28 mouse cellular contexts compared by ENCODE assay signal in genomic region chr4:106250048-106250447, GRCm38 (mm10).
A peak's percentile ranks its signal among the peaks of the same experiment; 100 is the strongest.
DNase-seq lines count a peak whose midpoint lies in the region; ATAC-seq lines count a peak whose summit lies in the region.
"Had no signal": no experiment of that assay in that cellular context is flagged by ENCODE, and none has a peak within 500 bp of the region (broad histone marks: within the 10 kb centered on the region; RNA-seq: fewer than 3 reads in every experiment).

No protein-coding gene starts in this region.

- peak overlapping the region; percentile 19; the same call in 1 of the 2 replicates for H3K4me2 ChIP-seq in liver, embryonic 12.5 days
- peak overlapping the region; percentile 14 for H3K4me2 ChIP-seq in liver, embryonic 15.5 days
- H3K4me2 ChIP-seq in kidney, embryonic 14.5 days (replicated peaks; ENCODE audit: low read depth, low read length), result no peak overlapping the region
- H3K4me2 ChIP-seq: embryonic facial prominence, embryonic 13.5 days; forebrain, embryonic 12.5 days; forebrain, embryonic 15.5 days; heart, embryonic 13.5 days; hindbrain, embryonic 14.5 days had no signal

- H3K27ac ChIP-seq in liver, embryonic 12.5 days, result peak overlapping the region; percentile 99
- peak overlapping the region; percentile 99 for H3K27ac ChIP-seq in liver, embryonic 15.5 days (replicated peaks)
- H3K27ac ChIP-seq in kidney, embryonic 14.5 days (ENCODE audit: low read depth, low read length), result no peak overlapping the region
- H3K27ac ChIP-seq: embryonic facial prominence, embryonic 10.5 days; embryonic facial prominence, embryonic 13.5 days; forebrain, embryonic 12.5 days; forebrain, embryonic 15.5 days; heart, adult 2 months; heart, embryonic 10.5 days; heart, embryonic 13.5 days; hindbrain, embryonic 14.5 days; hindbrain, postnatal 0 days had no signal

- H3K27me3 ChIP-seq in liver, embryonic 12.5 days (replicated peaks), result no peaks in the 10 kb centered on the region
- no peaks in the 10 kb centered on the region for H3K27me3 ChIP-seq in liver, embryonic 15.5 days
- no peaks in the 10 kb centered on the region for H3K27me3 ChIP-seq in kidney, embryonic 14.5 days (ENCODE audit: control insufficient read depth, insufficient read depth, low read length)
- H3K27me3 ChIP-seq: embryonic facial prominence, embryonic 13.5 days; forebrain, embryonic 12.5 days; forebrain, embryonic 15.5 days; heart, embryonic 13.5 days had no signal

- no peak for ATAC-seq in liver, embryonic 12.5 days
- no peak for ATAC-seq in liver, embryonic 15.5 days (ENCODE audit: insufficient read depth)
- 0 out of 2 replicates have a peak, but pooled peaks have one; percentile 9 for ATAC-seq in megakaryocyte progenitor cell, adult 5-6 weeks (replicated peaks; ENCODE audit: poor library complexity)
- ATAC-seq in kidney, embryonic 14.5 days (ENCODE audit: low FRiP score, low TSS enrichment), result no peak
- ATAC-seq: activated CD4-positive, CD25-positive, alpha-beta regulatory T cell, adult 4 months; CD4-positive, CD25-positive, alpha-beta regulatory T cell, adult 4 months; forebrain, embryonic 15.5 days; hindbrain, postnatal 0 days had no signal

- H3K4me1 ChIP-seq in liver, embryonic 12.5 days, result peaks cover 57% of the 10 kb centered on the region
- H3K4me1 ChIP-seq in liver, embryonic 15.5 days (replicated peaks), result peaks cover 59% of the 10 kb centered on the region
- H3K4me1 ChIP-seq in kidney, embryonic 14.5 days (ENCODE audit: control insufficient read depth, insufficient read depth, low read length), result 0 out of 2 replicates have a peak, but pooled peaks cover 3% of the 10 kb centered on the region
- H3K4me1 ChIP-seq: embryonic facial prominence, embryonic 10.5 days; embryonic facial prominence, embryonic 13.5 days; forebrain, embryonic 12.5 days; forebrain, embryonic 15.5 days had no signal

- no peaks in the 10 kb centered on the region for H3K36me3 ChIP-seq in liver, embryonic 12.5 days
- H3K36me3 ChIP-seq in liver, embryonic 15.5 days (replicated peaks), result no peaks in the 10 kb centered on the region
- H3K36me3 ChIP-seq in kidney, embryonic 14.5 days (ENCODE audit: control insufficient read depth, insufficient read depth, low read length), result no peaks in the 10 kb centered on the region
- H3K36me3 ChIP-seq: embryonic facial prominence, embryonic 10.5 days; embryonic facial prominence, embryonic 13.5 days; forebrain, embryonic 12.5 days; forebrain, embryonic 15.5 days; heart, embryonic 10.5 days; heart, embryonic 13.5 days had no signal

- H3K9me3 ChIP-seq in liver, embryonic 12.5 days (replicated peaks), result peaks cover 5% of the 10 kb centered on the region; the same call in 1 of the 2 replicates
- H3K9me3 ChIP-seq in liver, embryonic 15.5 days (replicated peaks), result 0 out of 2 replicates have a peak, but pooled peaks cover 5% of the 10 kb centered on the region
- H3K9me3 ChIP-seq in kidney, embryonic 14.5 days (ENCODE audit: control insufficient read depth, low read length), result no peaks in the 10 kb centered on the region
- H3K9me3 ChIP-seq: embryonic facial prominence, embryonic 10.5 days; embryonic facial prominence, embryonic 13.5 days; forebrain, embryonic 12.5 days; forebrain, embryonic 15.5 days; heart, embryonic 10.5 days; heart, embryonic 13.5 days had no signal

- H3K9ac ChIP-seq in liver, embryonic 12.5 days, result no peak overlapping the region
- no peak overlapping the region for H3K9ac ChIP-seq in liver, embryonic 15.5 days
- no peak overlapping the region for H3K9ac ChIP-seq in kidney, embryonic 14.5 days (ENCODE audit: low read depth, low read length)
- H3K9ac ChIP-seq: embryonic facial prominence, embryonic 13.5 days; forebrain, embryonic 12.5 days; forebrain, embryonic 15.5 days; heart, embryonic 13.5 days; hindbrain, embryonic 14.5 days had no signal

- DNase-seq in 416B (ENCODE audit: low read depth), result peak; percentile 17
- DNase-seq in urinary bladder, postnatal 36 days (ENCODE audit: low spot score in 2 of 2), result no peak
- no peak for DNase-seq in cerebellum, adult 8-10 months
- DNase-seq: adrenal gland, postnatal 10 days; adrenal gland, postnatal 36 days; cerebellum, adult 18-20 months; cerebellum, postnatal 10 days; cerebellum, postnatal 36 days; embryo, embryonic 11 days; gastrocnemius, postnatal 10 days; gastrocnemius, postnatal 36 days; heart, adult 2 months; heart, postnatal 14 days; heart, postnatal 4 days had no signal

- 57% methylated on average over 2 of the region's 2 CpGs for WGBS in liver, embryonic 12.5 days (ENCODE audit: insufficient replicate concordance)
- WGBS in liver, embryonic 15.5 days (ENCODE audit: insufficient replicate concordance), result 36% methylated on average over 2 of the region's 2 CpGs
- 90% methylated on average over 2 of the region's 2 CpGs for WGBS in kidney, embryonic 14.5 days

- no peak overlapping the region for H3K4me3 ChIP-seq in liver, embryonic 12.5 days
- H3K4me3 ChIP-seq in liver, embryonic 15.5 days (replicated peaks), result no peak overlapping the region
- H3K4me3 ChIP-seq in kidney, embryonic 14.5 days (ENCODE audit: low read length), result no peak overlapping the region
- H3K4me3 ChIP-seq: embryonic facial prominence, embryonic 10.5 days; embryonic facial prominence, embryonic 13.5 days; forebrain, embryonic 12.5 days; forebrain, embryonic 15.5 days; heart, adult 2 months; heart, embryonic 10.5 days; heart, embryonic 13.5 days had no signal
